Mouse (Mus musculus) heart, postnatal 0 days (tissue): ENCODE results near the gene Angptl8. TPM values are rescaled to one million over a fixed set of nuclear protein-coding genes. Genes with fewer than 3 reads are reported as not detected.

Source experiments
- ATAC-seq: fragments of 200-750 bp; cut with Nextera tagmentation; 2 replicates; pipeline ENCODE4 v1.8.0; 2017; ENCODE audit warnings: low read depth, moderate number of reproducible peaks, moderate library complexity; ENCODE audit not compliant: insufficient read depth
- DNase-seq: peaks from one replicate; pipeline ENCODE4 v3.0.0-alpha.2; 2016; ENCODE audit warnings: low spot score
- H3K27ac ChIP-seq: fragments of 300-500 bp; sonication (generic); 2 replicates; pipeline ENCODE4 v1.5.1; 2014; ENCODE audit warnings: low read depth, mild to moderate bottlenecking
- H3K27me3 ChIP-seq: fragments of 300-500 bp; sonication (generic); 2 replicates; pipeline ENCODE4 v1.6.1; 2014; ENCODE audit warnings: low read length, mixed read lengths; ENCODE audit not compliant: control insufficient read depth, insufficient read depth
- H3K36me3 ChIP-seq: fragments of 300-500 bp; sonication (generic); replicated peaks from 2 replicates; pipeline ENCODE4 v1.6.1; 2014; ENCODE audit warnings: low read length, mixed read lengths; ENCODE audit not compliant: control insufficient read depth, insufficient read depth
- H3K4me1 ChIP-seq: fragments of 300-500 bp; sonication (generic); 2 replicates; pipeline ENCODE4 v1.6.1; 2014; ENCODE audit warnings: antibody characterized with exemption; ENCODE audit not compliant: control insufficient read depth, insufficient read depth
- H3K4me2 ChIP-seq: fragments of 300-500 bp; sonication (generic); 2 replicates; pipeline ENCODE4 v1.6.1; 2014; ENCODE audit warnings: low read depth, mild to moderate bottlenecking, low read length, moderate library complexity
- H3K4me3 ChIP-seq: fragments of 300-500 bp; sonication (generic); 2 replicates; pipeline ENCODE4 v1.5.1; 2014; ENCODE audit warnings: low read depth, low read length
- H3K9ac ChIP-seq: fragments of 300-500 bp; sonication (generic); replicated peaks from 2 replicates; pipeline ENCODE4 v1.6.1; 2014; ENCODE audit warnings: low read depth, low read length, mixed read lengths
- H3K9me3 ChIP-seq: fragments of 300-500 bp; sonication (generic); replicated peaks from 2 replicates; pipeline ENCODE4 v1.6.1; 2016; ENCODE audit warnings: low read length; ENCODE audit not compliant: control insufficient read depth
- CTCF ChIP-seq: IDR thresholded peaks from 2 replicates; pipeline ENCODE4 v1.5.1; 2016; ENCODE audit warnings: antibody characterized with exemption, control low read depth, low read depth
- EP300 ChIP-seq: IDR thresholded peaks from 2 replicates; pipeline ENCODE4 v1.6.1; 2016; ENCODE audit warnings: antibody characterized with exemption, low read depth
- WGBS: fragments of 180-500 bp; shearing (Covaris S2); extraction: QIAGEN DNeasy Blood & Tissue Kit; methylation state at CpG from one replicate; pipeline ENCODE4 v1.1.7; 2014; 5-methylcytosine and 5-hydroxymethylcytosine counted together
- polyA plus RNA-seq: library from polyadenylated mRNA; unstranded; fragments of >200 nt; fragmentation: Nextera tagmentation; extraction: Ambion mirVana; gene quantifications from 2 replicates; pipeline ENCODE4 v1.2.1, GENCODE M21; 2015
- total RNA-seq: library from RNA; depleted of rRNA; stranded (reverse); fragments of >200 nt; gene quantifications from 2 replicates; pipeline ENCODE4 v1.2.3, GENCODE M21; 2014; ENCODE audit warnings: low replicate concordance

Gene Angptl8
- total and polyA plus RNA-seq, 2 experiments from 2014 or later = 0.55 TPM; not detected in 1

- peak overlapping the region; percentile 38 for H3K9ac ChIP-seq
- H3K4me2 ChIP-seq = peak overlapping the region; percentile 66
- H3K36me3 ChIP-seq = peaks cover 30% of the 10 kb centered on the region
- no peak for DNase-seq
- ATAC-seq = no peak
- peaks cover 36% of the 10 kb centered on the region for H3K4me1 ChIP-seq
- peak overlapping the region; percentile 94 for H3K27ac ChIP-seq
- no peak for TF ChIP-seq CTCF
- no peak for TF ChIP-seq EP300
- 0 out of 2 replicates have a peak overlapping the region, but pooled peaks have one; percentile 5 for H3K4me3 ChIP-seq
- H3K9me3 ChIP-seq = no peaks in the 10 kb centered on the region
- 27% methylated on average over 3 of the region's 3 CpGs for WGBS
- no peaks in the 10 kb centered on the region for H3K27me3 ChIP-seq
Measured at GRCm38 (mm10) chr9:21796259-21796658, 39.1 kb upstream of the Angptl8 start.

GRCm38 (mm10) chr9:21796919-21797318 lies 38.4 kb upstream of the Angptl8 start:
- no peak for ATAC-seq
- Histone ChIP-seq H3K9ac (peak overlapping the region; percentile 8; the same call in 1 of the 2 replicates), H3K9me3 (no peaks in the 10 kb centered on the region), H3K27me3 (no peaks in the 10 kb centered on the region), H3K4me3 (peak overlapping the region; percentile 87; the same call in 1 of the 2 replicates), H3K36me3 (peaks cover 27% of the 10 kb centered on the region), H3K4me2 (peak overlapping the region; percentile 66), H3K27ac (peak overlapping the region; percentile 94), H3K4me1 (peaks cover 31% of the 10 kb centered on the region)
- WGBS = 37% methylated on average over 3 of the region's 3 CpGs
- no peak for DNase-seq
- TF ChIP-seq EP300 = no peak
- no peak for TF ChIP-seq CTCF

- H3K9me3 ChIP-seq = no peaks in the 10 kb centered on the region
- H3K36me3 ChIP-seq = peaks cover 27% of the 10 kb centered on the region
- H3K4me1 ChIP-seq = peaks cover 21% of the 10 kb centered on the region
- peak; percentile 56 for DNase-seq
- ATAC-seq = peak; percentile 64
- peak overlapping the region; percentile 66 for H3K4me2 ChIP-seq
- no peak for TF ChIP-seq EP300
- TF ChIP-seq CTCF = no peak
- peak overlapping the region; percentile 94 for H3K27ac ChIP-seq
- under 1% methylated on average over 21 of the region's 26 CpGs for WGBS
- no peaks in the 10 kb centered on the region for H3K27me3 ChIP-seq
- peak overlapping the region; percentile 93 for H3K9ac ChIP-seq
- peak overlapping the region; percentile 87 for H3K4me3 ChIP-seq
Measured at GRCm38 (mm10) chr9:21797921-21798344, 37.4 kb upstream of the Angptl8 start.

GRCm38 (mm10) chr9:21798345-21799009 lies 36.8 kb upstream of the Angptl8 start, which contains the start of gene Kank2:
Gene Kank2, minus strand, starts transcription at chr9:21798744.
- no peak for TF ChIP-seq CTCF
- peak; percentile 89; the same call in 1 of the 2 replicates for TF ChIP-seq EP300
- peaks cover 21% of the 10 kb centered on the region for H3K36me3 ChIP-seq
- peak within 1 kb of the TSS; percentile 87 for H3K4me3 ChIP-seq
- H3K27ac ChIP-seq = peak within 1 kb of the TSS; percentile 94
- peaks cover 19% of the 10 kb centered on the region for H3K4me1 ChIP-seq
- WGBS = under 1% methylated on average over 43 of the region's 52 CpGs
- H3K27me3 ChIP-seq = no peaks in the 10 kb centered on the region
- ATAC-seq = peak; percentile 86
- peak within 1 kb of the TSS; percentile 66 for H3K4me2 ChIP-seq
- DNase-seq = peak; percentile 73
- H3K9me3 ChIP-seq = no peaks in the 10 kb centered on the region
- H3K9ac ChIP-seq = peak within 1 kb of the TSS; percentile 93

GRCm38 (mm10) chr9:21799010-21799350 lies 36.3 kb upstream of the Angptl8 start:
- H3K27me3 ChIP-seq = no peaks in the 10 kb centered on the region
- DNase-seq = no peak
- H3K36me3 ChIP-seq = peaks cover 16% of the 10 kb centered on the region
- H3K9me3 ChIP-seq = no peaks in the 10 kb centered on the region
- H3K27ac ChIP-seq = peak overlapping the region; percentile 94
- H3K9ac ChIP-seq = no peak overlapping the region; the same call in 1 of the 2 replicates
- no peak for ATAC-seq
- TF ChIP-seq CTCF = no peak
- TF ChIP-seq EP300 = no peak
- peaks cover 19% of the 10 kb centered on the region for H3K4me1 ChIP-seq
- H3K4me2 ChIP-seq = peak overlapping the region; percentile 66
- 54% methylated on average over 3 of the region's 3 CpGs for WGBS
- H3K4me3 ChIP-seq = peak overlapping the region; percentile 87
